Mouse (Mus musculus) hindbrain, embryonic 16.5 days (tissue): Measurements from ENCODE around the gene Mrps7. TPM values are rescaled to one million over a fixed set of nuclear protein-coding genes. Genes with fewer than 3 reads are reported as not detected.

Source experiments
- ATAC-seq: fragments of 200-750 bp; cut with Nextera tagmentation; 2 replicates; pipeline ENCODE4 v1.8.0; 2017; ENCODE audit warnings: moderate TSS enrichment, moderate library complexity
- H3K27ac ChIP-seq: fragments of 300-500 bp; sonication (generic); 2 replicates; pipeline ENCODE4 v1.5.1; 2014; ENCODE audit warnings: low read depth, mild to moderate bottlenecking, control low read depth, low read length, moderate library complexity
- H3K27me3 ChIP-seq: fragments of 300-500 bp; sonication (generic); replicated peaks from 2 replicates; pipeline ENCODE4 v1.6.1; 2014; ENCODE audit warnings: low read length; ENCODE audit not compliant: control insufficient read depth, insufficient read depth
- H3K36me3 ChIP-seq: fragments of 300-500 bp; sonication (generic); 2 replicates; pipeline ENCODE4 v1.6.1; 2014; ENCODE audit warnings: mild to moderate bottlenecking, low read length, moderate library complexity, mixed read lengths; ENCODE audit not compliant: control insufficient read depth, insufficient read depth
- H3K4me1 ChIP-seq: fragments of 300-500 bp; sonication (generic); 2 replicates; pipeline ENCODE4 v1.6.1; 2014; ENCODE audit warnings: low read depth, low read length; ENCODE audit not compliant: control insufficient read depth, insufficient read depth
- H3K4me2 ChIP-seq: fragments of 300-500 bp; sonication (generic); 2 replicates; pipeline ENCODE4 v1.6.1; 2014; ENCODE audit warnings: mild to moderate bottlenecking, low read length, control low read depth, moderate library complexity
- H3K4me3 ChIP-seq: fragments of 300-500 bp; sonication (generic); 2 replicates; pipeline ENCODE4 v1.5.1; 2014; ENCODE audit warnings: mild to moderate bottlenecking, low read length, control low read depth, moderate library complexity
- H3K9ac ChIP-seq: fragments of 300-500 bp; sonication (generic); 2 replicates; pipeline ENCODE4 v1.6.1; 2014; ENCODE audit warnings: low read depth, mild to moderate bottlenecking, control low read depth, low read length, moderate library complexity
- H3K9me3 ChIP-seq: fragments of 300-500 bp; sonication (generic); 2 replicates; pipeline ENCODE4 v1.6.1; 2014; ENCODE audit warnings: mild to moderate bottlenecking, low read length, moderate library complexity; ENCODE audit not compliant: control insufficient read depth
- WGBS: fragments of 180-500 bp; shearing (Covaris S2); extraction: QIAGEN DNeasy Blood & Tissue Kit; methylation state at CpG from one replicate; pipeline ENCODE4 v1.1.7; 2014; 5-methylcytosine and 5-hydroxymethylcytosine counted together
- polyA plus RNA-seq: library from polyadenylated mRNA; unstranded; fragments of >200 nt; fragmentation: Nextera tagmentation; extraction: Ambion mirVana; gene quantifications from 2 replicates; pipeline ENCODE4 v1.2.1, GENCODE M21; 2015

The Mrps7 gene
- polyA plus RNA-seq, 1 experiment from 2014 or later, result 82.2 TPM

DNA sequence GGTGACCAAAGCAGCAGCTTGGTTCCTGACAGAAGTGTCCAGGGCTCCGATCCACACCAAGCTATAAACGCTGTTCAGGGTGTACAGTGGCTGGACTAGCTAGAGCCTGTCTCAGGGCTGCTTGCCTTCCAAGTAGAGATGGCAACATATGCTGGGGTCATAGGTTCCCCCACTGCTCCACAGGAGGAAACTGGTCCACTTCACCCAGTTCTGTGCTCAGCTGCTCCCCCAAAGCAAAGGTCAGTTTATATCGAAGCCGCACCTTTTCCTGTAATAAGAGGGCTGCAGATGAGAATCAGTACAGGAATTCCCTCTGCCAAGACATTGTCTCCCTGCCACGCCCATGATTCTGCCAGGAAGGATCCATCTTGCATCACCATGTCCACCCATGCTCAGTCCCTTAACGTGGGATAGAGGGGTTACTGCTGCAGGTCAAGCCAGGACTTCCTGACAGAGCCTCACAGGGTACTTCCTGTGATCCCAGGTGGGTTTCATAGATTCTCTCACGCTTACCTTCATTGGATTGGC is 18.1 kb upstream of the Mrps7 start:
- Histone ChIP-seq H3K27me3 (no peaks in the 10 kb centered on the region), H3K9ac (no peak overlapping the region), H3K4me2 (no peak overlapping the region), H3K4me3 (no peak overlapping the region), H3K4me1 (no peaks in the 10 kb centered on the region), H3K36me3 (peaks cover 69% of the 10 kb centered on the region), H3K27ac (no peak overlapping the region), H3K9me3 (no peaks in the 10 kb centered on the region)
- ATAC-seq, result no peak
- WGBS, result 91% methylated on average over 7 of the region's 7 CpGs

DNA sequence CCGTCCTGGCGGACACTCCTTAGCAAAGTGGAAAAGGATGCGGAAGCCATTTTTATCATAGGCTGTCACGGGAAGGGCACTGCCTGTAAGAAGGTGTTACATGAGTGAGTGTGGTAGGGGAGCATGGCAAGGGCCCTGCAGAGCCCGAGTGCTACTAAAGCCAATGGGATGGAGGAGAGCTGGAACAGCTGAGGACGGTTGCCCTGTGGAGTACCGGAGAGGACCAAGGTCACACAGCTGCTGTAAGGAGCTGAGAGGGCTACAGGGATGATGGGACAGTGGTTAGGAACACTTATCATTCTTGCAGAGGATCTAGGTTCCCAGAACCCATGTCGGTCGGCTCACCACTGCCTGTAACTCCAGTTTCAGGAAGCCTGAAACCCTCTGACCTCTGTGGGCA is 17.3 kb upstream of the Mrps7 start:
- Histone ChIP-seq H3K36me3 (peaks cover 69% of the 10 kb centered on the region), H3K4me1 (no peaks in the 10 kb centered on the region), H3K9ac (no peak overlapping the region), H3K27ac (no peak overlapping the region), H3K4me3 (no peak overlapping the region), H3K4me2 (no peak overlapping the region), H3K27me3 (no peaks in the 10 kb centered on the region), H3K9me3 (no peaks in the 10 kb centered on the region)
- ATAC-seq, result no peak
- WGBS, result 93% methylated on average over 9 of the region's 9 CpGs

DNA sequence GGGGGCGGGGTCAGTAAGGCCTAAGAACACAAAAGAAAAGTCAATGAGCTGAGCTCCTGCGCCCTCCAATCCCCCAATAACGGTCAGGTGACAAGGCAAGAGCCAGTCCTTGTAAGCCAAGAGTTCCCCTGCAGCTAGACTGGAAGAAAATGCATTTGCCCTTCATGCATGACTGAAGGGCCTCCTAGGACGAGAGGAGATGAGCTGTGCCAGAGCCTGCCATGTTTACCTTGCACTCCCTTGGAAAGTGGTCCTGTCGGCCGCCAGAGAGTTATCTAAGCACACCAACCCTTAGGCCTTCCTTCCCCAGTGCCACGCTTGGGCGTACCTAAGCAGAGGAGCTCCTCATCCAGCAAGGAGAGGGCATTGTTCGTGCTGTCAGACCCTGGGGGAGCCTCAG is 15.7 kb upstream of the Mrps7 start:
- no peaks in the 10 kb centered on the region for H3K4me1 ChIP-seq
- no peaks in the 10 kb centered on the region for H3K9me3 ChIP-seq
- peaks cover 70% of the 10 kb centered on the region for H3K36me3 ChIP-seq
- 77% methylated on average over 9 of the region's 9 CpGs for WGBS
- no peaks in the 10 kb centered on the region for H3K27me3 ChIP-seq
- ATAC-seq, result no peak
- H3K9ac ChIP-seq, result no peak overlapping the region
- H3K4me2 ChIP-seq, result no peak overlapping the region
- no peak overlapping the region for H3K4me3 ChIP-seq
- H3K27ac ChIP-seq, result no peak overlapping the region

DNA sequence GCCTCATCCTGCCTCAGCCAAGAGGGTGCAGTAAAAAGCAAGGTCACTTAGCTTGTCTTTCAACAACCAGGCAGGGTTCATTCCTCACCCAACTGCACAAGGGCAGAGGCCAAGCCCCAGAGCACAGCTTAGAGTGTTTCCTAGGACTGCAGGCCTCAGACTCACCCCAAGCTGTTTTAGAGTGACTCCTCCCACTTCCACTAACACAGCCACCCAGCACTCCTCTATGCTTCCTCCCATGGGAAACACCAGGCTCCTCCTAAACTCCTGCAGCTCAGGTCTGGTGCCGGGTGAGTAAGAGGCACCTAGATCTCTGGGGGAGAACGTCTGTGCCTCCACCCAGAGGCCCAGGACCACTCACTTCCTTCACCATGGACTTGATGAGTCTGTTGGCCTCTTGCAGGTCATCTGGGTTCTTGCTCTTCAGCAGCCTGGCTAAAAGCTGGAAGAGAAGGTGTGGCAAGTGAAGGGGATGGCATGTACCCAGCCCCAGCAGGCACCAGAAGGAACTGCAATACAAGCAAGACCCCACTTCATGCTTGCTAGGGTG is 13.1 kb upstream of the Mrps7 start:
- peaks cover 69% of the 10 kb centered on the region for H3K36me3 ChIP-seq
- ATAC-seq, result no peak
- 98% methylated on average over 2 of the region's 2 CpGs for WGBS

DNA sequence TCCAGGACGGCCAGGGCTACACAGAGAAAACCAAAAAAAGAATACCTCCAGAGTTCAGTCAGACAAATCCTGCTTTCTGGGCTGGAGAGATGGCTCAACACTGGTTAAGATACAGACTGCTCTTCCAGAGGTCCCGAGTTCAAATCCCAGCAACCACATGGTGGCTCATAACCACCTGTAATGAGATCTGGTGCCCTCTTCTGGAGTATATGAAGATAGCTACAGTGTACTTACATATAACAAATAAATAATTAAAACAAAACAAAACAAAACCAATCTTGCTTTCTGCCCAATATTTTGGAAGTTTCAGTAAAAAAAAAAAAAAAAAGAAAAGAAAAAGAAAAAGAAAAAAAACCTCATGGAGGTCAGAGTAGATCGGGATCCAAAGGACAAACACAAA is 8.5 kb upstream of the Mrps7 start:
- WGBS, result 97% methylated on average over 3 of the region's 3 CpGs
- no peak overlapping the region for H3K9ac ChIP-seq
- peaks cover 36% of the 10 kb centered on the region for H3K36me3 ChIP-seq
- ATAC-seq, result no peak
- H3K4me2 ChIP-seq, result no peak overlapping the region
- H3K27ac ChIP-seq, result no peak overlapping the region
- H3K4me1 ChIP-seq, result no peaks in the 10 kb centered on the region
- no peaks in the 10 kb centered on the region for H3K9me3 ChIP-seq
- H3K4me3 ChIP-seq, result no peak overlapping the region
- H3K27me3 ChIP-seq, result no peaks in the 10 kb centered on the region

More for the DNA sequence above, 13.1 kb upstream of the Mrps7 start:
- Histone ChIP-seq H3K27ac (no peak overlapping the region), H3K9me3 (no peaks in the 10 kb centered on the region), H3K9ac (no peak overlapping the region), H3K4me1 (no peaks in the 10 kb centered on the region), H3K27me3 (no peaks in the 10 kb centered on the region), H3K4me3 (no peak overlapping the region), H3K4me2 (no peak overlapping the region)

DNA sequence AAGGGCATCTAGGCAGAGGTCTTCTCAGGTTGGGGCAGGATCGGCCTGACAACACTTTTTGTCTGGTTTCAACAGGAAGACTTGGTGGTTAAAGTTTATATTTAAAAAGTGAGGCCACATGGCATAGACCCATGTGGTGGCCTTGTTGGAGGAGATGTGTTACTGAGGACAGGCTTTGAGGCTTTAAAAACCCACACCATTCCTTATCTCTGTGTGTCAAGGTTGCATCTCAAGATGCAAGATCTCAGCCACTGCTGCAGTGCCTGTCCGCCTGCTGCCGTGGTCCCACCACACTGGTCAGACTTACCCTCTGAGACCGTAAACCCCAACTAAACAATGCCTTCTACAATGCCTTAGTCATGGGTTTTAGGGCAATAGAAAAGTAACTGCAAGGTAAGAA is 5.4 kb upstream of the Mrps7 start:
- no peak for ATAC-seq
- H3K36me3 ChIP-seq, result peaks cover 12% of the 10 kb centered on the region
- H3K27me3 ChIP-seq, result no peaks in the 10 kb centered on the region
- no peak overlapping the region for H3K4me3 ChIP-seq
- H3K27ac ChIP-seq, result no peak overlapping the region
- H3K9ac ChIP-seq, result no peak overlapping the region
- H3K4me1 ChIP-seq, result peaks cover 17% of the 10 kb centered on the region
- H3K4me2 ChIP-seq, result no peak overlapping the region
- 94% methylated on average over 4 of the region's 4 CpGs for WGBS
- H3K9me3 ChIP-seq, result no peaks in the 10 kb centered on the region

DNA sequence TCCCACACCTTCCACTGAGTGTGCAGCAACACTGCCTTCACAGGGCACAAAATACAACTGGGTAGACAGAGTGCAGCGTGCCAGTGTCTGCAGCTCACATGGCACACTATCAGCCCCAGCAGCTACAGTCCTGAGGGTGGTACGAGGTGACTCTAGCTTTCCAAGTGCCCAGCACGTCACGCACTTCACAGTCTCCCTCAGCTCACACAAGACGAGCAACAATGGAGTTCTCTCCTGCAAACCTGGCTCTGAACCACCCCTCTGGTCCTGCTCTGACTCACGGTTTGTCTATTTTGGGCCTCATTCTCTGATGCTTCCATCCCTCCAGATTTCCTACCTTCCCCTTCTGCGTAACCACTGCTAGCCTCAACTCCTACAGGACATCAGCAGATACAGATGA is 4.0 kb upstream of the Mrps7 start:
- Histone ChIP-seq H3K4me3 (no peak overlapping the region), H3K36me3 (peaks cover 2% of the 10 kb centered on the region), H3K4me2 (no peak overlapping the region), H3K4me1 (peaks cover 20% of the 10 kb centered on the region), H3K9me3 (no peaks in the 10 kb centered on the region), H3K27me3 (no peaks in the 10 kb centered on the region), H3K27ac (no peak overlapping the region), H3K9ac (no peak overlapping the region)
- WGBS, result 93% methylated on average over 7 of the region's 7 CpGs
- ATAC-seq, result no peak

DNA sequence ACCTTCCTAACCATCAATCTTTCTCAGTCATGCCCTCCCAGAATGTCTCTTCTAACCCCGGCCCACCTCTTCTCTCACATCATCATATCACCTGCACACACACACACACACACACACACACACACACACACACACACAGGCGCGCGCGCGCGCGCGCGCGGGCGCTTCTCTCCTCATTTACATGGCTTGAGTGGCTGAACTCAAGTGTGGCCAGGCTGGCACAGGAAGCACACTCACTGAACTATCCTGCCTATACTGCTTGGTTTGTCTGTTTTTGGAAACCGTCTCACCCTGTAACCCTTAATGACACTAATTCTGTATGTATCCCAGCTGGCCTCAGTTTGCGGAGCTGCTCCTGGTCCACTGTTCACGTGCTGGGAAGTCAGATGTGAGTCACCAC is 3.0 kb upstream of the Mrps7 start:
- Histone ChIP-seq H3K4me3 (no peak overlapping the region), H3K27ac (no peak overlapping the region), H3K9ac (no peak overlapping the region), H3K4me2 (no peak overlapping the region), H3K9me3 (no peaks in the 10 kb centered on the region), H3K36me3 (no peaks in the 10 kb centered on the region; the same call in none of the 2 replicates), H3K27me3 (no peaks in the 10 kb centered on the region), H3K4me1 (peaks cover 28% of the 10 kb centered on the region)
- WGBS, result 96% methylated on average over 15 of the region's 15 CpGs
- no peak for ATAC-seq

DNA sequence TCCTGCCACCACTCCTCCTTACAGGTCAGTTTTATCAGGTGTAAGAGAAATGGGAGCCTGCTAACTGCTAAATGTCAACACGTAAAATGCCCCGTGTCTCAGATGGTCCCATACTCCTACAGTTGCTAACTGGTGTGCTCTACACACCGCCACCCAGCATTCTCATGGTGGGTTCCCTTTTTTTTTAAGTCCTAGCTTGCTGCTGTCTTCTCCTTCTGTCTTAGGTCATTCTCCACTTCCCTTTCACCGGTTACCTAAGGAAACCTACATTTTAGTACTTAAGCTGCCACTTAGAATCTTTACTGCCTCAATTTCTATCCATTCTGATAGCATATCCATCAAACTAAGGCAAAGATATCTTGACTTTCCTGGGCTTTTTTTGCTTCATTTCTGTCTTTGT is 2.6 kb upstream of the Mrps7 start:
- WGBS, result 95% methylated on average over 4 of the region's 4 CpGs
- no peak for ATAC-seq

DNA sequence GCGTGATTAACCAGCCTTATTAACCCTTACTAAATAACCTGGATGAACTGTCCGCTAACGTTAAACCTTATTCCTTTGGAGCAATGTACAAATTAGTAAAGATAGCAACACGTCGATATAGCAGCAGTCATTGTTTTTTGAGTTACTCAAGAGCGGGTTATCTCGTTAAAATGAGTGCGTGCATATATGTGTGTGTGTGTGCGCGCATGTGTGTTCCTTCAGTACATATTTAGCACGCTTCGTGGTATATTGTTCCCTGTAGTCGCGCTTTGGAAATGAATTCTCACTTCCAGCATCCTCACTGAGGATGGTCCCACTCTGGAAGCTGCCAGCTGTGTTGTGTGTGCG is 623 bp upstream of the Mrps7 start:
- WGBS, result 7% methylated on average over 15 of the region's 15 CpGs
- H3K4me3 ChIP-seq, result peak overlapping the region; percentile 87
- H3K27me3 ChIP-seq, result no peaks in the 10 kb centered on the region
- peak overlapping the region; percentile 82 for H3K4me2 ChIP-seq
- no peaks in the 10 kb centered on the region for H3K9me3 ChIP-seq
- peaks cover 17% of the 10 kb centered on the region for H3K36me3 ChIP-seq
- peaks cover 28% of the 10 kb centered on the region for H3K4me1 ChIP-seq
- ATAC-seq, result no peak
- H3K9ac ChIP-seq, result peak overlapping the region; percentile 81
- H3K27ac ChIP-seq, result peak overlapping the region; percentile 94

More for the DNA sequence above, 2.6 kb upstream of the Mrps7 start:
- no peaks in the 10 kb centered on the region; the same call in 1 of the 2 replicates for H3K36me3 ChIP-seq
- H3K27me3 ChIP-seq, result no peaks in the 10 kb centered on the region
- no peak overlapping the region for H3K9ac ChIP-seq
- H3K9me3 ChIP-seq, result no peaks in the 10 kb centered on the region
- H3K4me1 ChIP-seq, result peaks cover 28% of the 10 kb centered on the region
- no peak overlapping the region for H3K4me3 ChIP-seq
- no peak overlapping the region for H3K4me2 ChIP-seq
- no peak overlapping the region for H3K27ac ChIP-seq
